Mouse (Mus musculus): Measurements from ENCODE around the gene Orc5.

DNA sequence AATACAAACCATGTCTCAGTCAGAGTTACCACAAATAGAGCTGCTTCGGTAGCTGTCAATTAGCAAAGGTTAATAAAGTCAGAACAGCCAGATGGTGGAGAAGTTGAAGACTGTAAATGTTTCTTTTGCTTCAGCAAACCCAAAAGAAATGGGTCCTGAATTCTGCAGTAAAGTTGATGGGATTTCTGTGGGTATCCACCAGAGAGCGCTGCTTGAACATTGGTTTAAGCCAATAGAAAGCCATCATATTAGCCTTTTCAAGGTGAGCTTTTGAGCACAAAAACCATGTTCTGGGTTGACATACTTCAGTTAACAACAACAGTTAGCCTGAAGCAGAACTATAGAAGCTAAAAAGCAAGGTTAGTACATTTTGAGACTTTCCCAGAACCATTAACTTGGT, 34.3 kb upstream of the Orc5 start:
- no peak for TF ChIP-seq CTCF (IDR thresholded peaks at IDR 0.05; ENCODE audit: control insufficient read depth, insufficient read depth, insufficient replicate concordance, low read depth, low read length)
- no peak for TF ChIP-seq POLR2A (IDR thresholded peaks at IDR 0.05; ENCODE audit: control insufficient read depth, low read depth, low read length)
